Mouse (Mus musculus) cerebellum, adult 8-10 months (tissue): ENCODE data around the gene Hoxa6.

Experiments used
- DNase-seq: peaks from one replicate; pipeline ENCODE4 v3.0.0; 2022

Hoxa6 gene

GRCm38 (mm10) chr6:52208072-52208867, at the start of gene Hoxa6:
Gene Hoxa6 (minus strand): TSS chr6:52208722.
- DNase-seq = no peak

- peak; percentile 40 for DNase-seq
These were observed 48.4 kb upstream of the Hoxa6 start for GRCm38 (mm10) chr6:52256956-52257355.

GRCm38 (mm10) chr6:52253511-52254500, 45.3 kb upstream of the Hoxa6 start:
- no peak for DNase-seq

GRCm38 (mm10) chr6:52252775-52253376, 44.4 kb upstream of the Hoxa6 start:
- no peak for DNase-seq

GRCm38 (mm10) chr6:52252016-52252774, 43.7 kb upstream of the Hoxa6 start:
- no peak for DNase-seq

GRCm38 (mm10) chr6:52251177-52251879, 42.8 kb upstream of the Hoxa6 start:
- DNase-seq = no peak

- DNase-seq = no peak
These were observed 41.3 kb upstream of the Hoxa6 start for GRCm38 (mm10) chr6:52249826-52250225.

GRCm38 (mm10) chr6:52249415-52249738, 40.9 kb upstream of the Hoxa6 start:
- DNase-seq = no peak

GRCm38 (mm10) chr6:52248638-52249414, 40.3 kb upstream of the Hoxa6 start:
- DNase-seq = no peak

- DNase-seq = no peak
These were observed 39.5 kb upstream of the Hoxa6 start for GRCm38 (mm10) chr6:52247766-52248637.

GRCm38 (mm10) chr6:52246916-52247315, 38.4 kb upstream of the Hoxa6 start:
- no peak for DNase-seq

- no peak for DNase-seq
These were observed 37.9 kb upstream of the Hoxa6 start for GRCm38 (mm10) chr6:52246403-52246803.

- DNase-seq = no peak
These were observed 37.2 kb upstream of the Hoxa6 start, which contains the start of gene Hoxa11 for GRCm38 (mm10) chr6:52245757-52246142. Gene Hoxa11 (minus strand): TSS chr6:52245810.

GRCm38 (mm10) chr6:52245040-52245756, 36.7 kb upstream of the Hoxa6 start:
- no peak for DNase-seq

GRCm38 (mm10) chr6:52244471-52245039, 36.0 kb upstream of the Hoxa6 start:
- no peak for DNase-seq

- DNase-seq = no peak
These were observed 35.2 kb upstream of the Hoxa6 start for GRCm38 (mm10) chr6:52243681-52244121.

- no peak for DNase-seq
These were observed 34.3 kb upstream of the Hoxa6 start for GRCm38 (mm10) chr6:52242801-52243332.

- DNase-seq = no peak
These were observed 32.6 kb upstream of the Hoxa6 start for GRCm38 (mm10) chr6:52241001-52241621.
